Mouse (Mus musculus): Measurements from ENCODE around the gene St8sia1. TPM values are rescaled to one million over a fixed set of nuclear protein-coding genes. Genes with fewer than 3 reads are reported as not detected.

St8sia1 gene
- polyA plus RNA-seq, 1 experiment from 2014 or later, result 2.4 TPM

GRCm38 (mm10) chr6:142771643-142772042 is 192.6 kb downstream of the St8sia1 start:
- Histone ChIP-seq H3K4me2 (ENCODE audit: low read depth, low read length, severe bottlenecking) (no peak overlapping the region), H3K27me3 (ENCODE audit: control insufficient read depth, insufficient read depth, low read length) (no peaks in the 10 kb centered on the region), H3K9me3 (ENCODE audit: control insufficient read depth, low read length) (no peaks in the 10 kb centered on the region), H3K36me3 (ENCODE audit: control insufficient read depth, insufficient read depth, low read length) (peaks cover 11% of the 10 kb centered on the region), H3K27ac (ENCODE audit: low read depth, low read length) (no peak overlapping the region), H3K9ac (ENCODE audit: low read length) (no peak overlapping the region), H3K4me1 (replicated peaks; ENCODE audit: control insufficient read depth, insufficient read depth, low read length) (no peaks in the 10 kb centered on the region), H3K4me3 (ENCODE audit: low read depth, low read length) (no peak overlapping the region)
- WGBS, result 92% methylated on average over 4 of the region's 4 CpGs
- DNase-seq (ENCODE audit: low spot score) (no peak), ATAC-seq (replicated peaks; ENCODE audit: low FRiP score) (no peak)

Other genes with a start within 250 kb of the St8sia1 start
- 103 and 109 TPM in 2 replicates for gene Cmas, start 207.8 kb downstream of the St8sia1 start, polyA plus RNA-seq (2014; fragmentation: Nextera tagmentation; extraction: Ambion mirVana)
- 0.29 TPM in 1 of 2 replicates, not detected in the other for gene Sult6b2, start 159.9 kb downstream of the St8sia1 start, polyA plus RNA-seq (2014; fragmentation: Nextera tagmentation; extraction: Ambion mirVana)
- gene C2cd5, start 135.7 kb upstream of the St8sia1 start, polyA plus RNA-seq (2014; fragmentation: Nextera tagmentation; extraction: Ambion mirVana), result 34.4 and 37.5 TPM in 2 replicates
- 28.8 and 32.1 TPM in 2 replicates for gene Etnk1, start 202.8 kb upstream of the St8sia1 start, polyA plus RNA-seq (2014; fragmentation: Nextera tagmentation; extraction: Ambion mirVana)

Measured in forebrain, embryonic 11.5 days (tissue).